14 mouse cellular contexts compared by ENCODE assay signal in the genomic region with DNA sequence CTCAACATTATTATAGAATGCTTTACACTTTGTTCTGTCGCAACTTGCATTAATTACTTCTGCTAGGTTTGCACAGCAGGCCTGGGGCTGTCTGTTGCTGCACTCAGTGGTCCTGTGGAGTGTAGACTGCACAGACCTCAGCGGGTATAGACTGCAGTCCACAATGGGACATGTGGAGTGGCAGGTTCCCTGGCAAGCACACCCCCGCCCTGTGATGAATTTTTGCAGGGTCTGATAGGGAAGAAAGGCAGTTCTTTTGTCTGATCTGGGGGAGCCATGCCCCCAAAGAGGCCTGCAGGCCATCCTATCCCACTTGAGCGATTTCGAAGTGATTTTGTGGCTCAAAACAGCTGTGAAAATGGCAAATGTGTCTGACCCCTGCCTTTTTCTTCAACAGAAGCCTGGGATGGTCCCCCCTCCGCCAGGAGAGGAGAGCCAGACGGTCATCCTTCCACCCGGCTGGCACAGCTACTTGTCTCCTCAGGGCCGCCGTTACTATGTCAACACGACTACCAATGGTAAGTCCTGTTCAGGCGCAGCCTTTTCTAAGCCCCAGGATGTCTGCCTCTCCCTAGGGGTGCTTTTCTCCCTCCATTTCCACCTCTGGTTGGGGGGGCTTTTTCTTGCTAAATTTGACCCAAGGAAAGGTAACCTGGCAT.
DNase-seq lines count a peak whose midpoint lies in the region; ATAC-seq and TF ChIP-seq lines count a peak whose summit lies in the region.
"Had no signal": no experiment of that assay in that cellular context is flagged by ENCODE, and none has a peak within 500 bp of the region (broad histone marks: within the 10 kb centered on the region; RNA-seq: fewer than 3 reads in every experiment).

No protein-coding gene starts in this region.

- WGBS in forebrain, embryonic 14.5 days: 39% methylated on average over 12 of the region's 12 CpGs
- WGBS in hindbrain, postnatal 0 days: 20% methylated on average over 12 of the region's 12 CpGs
- 40% methylated on average over 12 of the region's 12 CpGs for WGBS in neural tube, embryonic 15.5 days

- DNase-seq in cerebellum, postnatal 36 days: peak; percentile 20 to 25
- DNase-seq in cerebellum, adult 11-12 months: no peak
- peak; percentile 61 for DNase-seq in forebrain, embryonic 14.5 days (ENCODE audit: low spot score)
- DNase-seq in hindbrain, postnatal 0 days (ENCODE audit: low spot score): peak; percentile 72
- no peak for DNase-seq in gastrocnemius, adult 8-10 months (ENCODE audit: low spot score in 2 of 2)
- DNase-seq in gastrocnemius, postnatal 36 days: no peak
- no peak for DNase-seq in kidney, adult 11 months
- DNase-seq: heart, adult 18-20 months; heart, postnatal 4 days; lung, postnatal 14 days had no signal

- peak overlapping the region; percentile 13; the same call in 1 of the 2 replicates for H3K9ac ChIP-seq in forebrain, embryonic 14.5 days (ENCODE audit: low read length)
- peak overlapping the region; percentile 13; the same call in 1 of the 2 replicates for H3K9ac ChIP-seq in hindbrain, postnatal 0 days (replicated peaks; ENCODE audit: low read length)
- H3K9ac ChIP-seq in neural tube, embryonic 15.5 days (replicated peaks): no peak overlapping the region

- no peaks in the 10 kb centered on the region for H3K27me3 ChIP-seq in forebrain, embryonic 14.5 days (replicated peaks; ENCODE audit: control insufficient read depth, insufficient read depth, low read length)
- no peaks in the 10 kb centered on the region for H3K27me3 ChIP-seq in hindbrain, postnatal 0 days (ENCODE audit: insufficient read depth, low read length)
- no peaks in the 10 kb centered on the region for H3K27me3 ChIP-seq in neural tube, embryonic 15.5 days (replicated peaks)

- intact Hi-C loops in gastrocnemius, postnatal 36 days (cut with DNase I): no loop called here

- H3K36me3 ChIP-seq in forebrain, embryonic 14.5 days (ENCODE audit: control insufficient read depth, insufficient read depth, low read length): no peaks in the 10 kb centered on the region
- no peaks in the 10 kb centered on the region for H3K36me3 ChIP-seq in hindbrain, postnatal 0 days (ENCODE audit: insufficient read depth, low read length)
- H3K36me3 ChIP-seq in neural tube, embryonic 15.5 days: no peaks in the 10 kb centered on the region
- H3K36me3 ChIP-seq: G1E had no signal

- no peak overlapping the region for H3K4me3 ChIP-seq in forebrain, embryonic 14.5 days (ENCODE audit: low read depth, low read length)
- no peak overlapping the region for H3K4me3 ChIP-seq in hindbrain, postnatal 0 days (ENCODE audit: low read length)
- no peak overlapping the region for H3K4me3 ChIP-seq in neural tube, embryonic 15.5 days (replicated peaks)

- no peaks in the 10 kb centered on the region for H3K9me3 ChIP-seq in forebrain, embryonic 14.5 days (replicated peaks; ENCODE audit: control insufficient read depth, low read length)
- no peaks in the 10 kb centered on the region for H3K9me3 ChIP-seq in hindbrain, postnatal 0 days (ENCODE audit: low read length)
- H3K9me3 ChIP-seq in neural tube, embryonic 15.5 days (replicated peaks): no peaks in the 10 kb centered on the region

- H3K4me1 ChIP-seq in forebrain, embryonic 14.5 days (ENCODE audit: control insufficient read depth, insufficient read depth, low read length): peaks cover 26% of the 10 kb centered on the region
- peaks cover 11% of the 10 kb centered on the region for H3K4me1 ChIP-seq in hindbrain, postnatal 0 days (ENCODE audit: insufficient read depth, low read length)
- peaks cover 16% of the 10 kb centered on the region for H3K4me1 ChIP-seq in neural tube, embryonic 15.5 days

- no peak for TF ChIP-seq CTCF in hindbrain, postnatal 0 days (IDR thresholded peaks at IDR 0.05; ENCODE audit: low read depth)

- peak overlapping the region; percentile 9; the same call in 1 of the 2 replicates for H3K4me2 ChIP-seq in forebrain, embryonic 14.5 days (ENCODE audit: low read length)
- no peak overlapping the region for H3K4me2 ChIP-seq in hindbrain, postnatal 0 days (ENCODE audit: low read depth, low read length)
- no peak overlapping the region for H3K4me2 ChIP-seq in neural tube, embryonic 15.5 days
- H3K4me2 ChIP-seq: liver, embryonic 11.5 days had no signal

- peak; percentile 59; the same call in 1 of the 2 replicates for ATAC-seq in forebrain, embryonic 14.5 days
- ATAC-seq in hindbrain, postnatal 0 days: peak; percentile 78
- peak; percentile 43; the same call in 1 of the 2 replicates for ATAC-seq in neural tube, embryonic 15.5 days (ENCODE audit: low FRiP score)

- H3K27ac ChIP-seq in forebrain, embryonic 14.5 days (ENCODE audit: low read depth, low read length): peak overlapping the region; percentile 70; the same call in 1 of the 2 replicates
- peak overlapping the region; percentile 70 for H3K27ac ChIP-seq in hindbrain, postnatal 0 days
- peak overlapping the region; percentile 67 for H3K27ac ChIP-seq in neural tube, embryonic 15.5 days (replicated peaks)
- H3K27ac ChIP-seq: kidney, postnatal 0 days had no signal

Comparison
In these comparisons a context has a peak if more than half of its experiments do, and no peak if none do; other contexts are left out.
1. DNase-seq: peak in cerebellum, postnatal 36 days (2 of 2), forebrain, embryonic 14.5 days (single experiment) and hindbrain, postnatal 0 days (single experiment); none in cerebellum, adult 11-12 months (single experiment), gastrocnemius, adult 8-10 months (0 of 2), gastrocnemius, postnatal 36 days (0 of 2) and kidney, adult 11 months (single experiment).
2. Peak in every context shown above with its lines, with median percentiles within 50 percentile points of each other: ATAC-seq and H3K27ac ChIP-seq.